Mouse (Mus musculus) heart, embryonic 12.5 days (tissue): Measurements from ENCODE around the gene Cycs. TPM values are rescaled to one million over a fixed set of nuclear protein-coding genes. Genes with fewer than 3 reads are reported as not detected.

Source experiments
- ATAC-seq: fragments of 200-750 bp; cut with Nextera tagmentation; 2 replicates; pipeline ENCODE4 v1.8.0; 2017; ENCODE audit warnings: moderate TSS enrichment, moderate library complexity; ENCODE audit not compliant: insufficient number of reproducible peaks, low FRiP score
- H3K27ac ChIP-seq: fragments of 300-500 bp; sonication (generic); 2 replicates; pipeline ENCODE4 v1.5.1; 2016; ENCODE audit warnings: mild to moderate bottlenecking, moderate library complexity; ENCODE audit not compliant: poor library complexity, severe bottlenecking
- H3K27me3 ChIP-seq: fragments of 300-500 bp; sonication (generic); replicated peaks from 2 replicates; pipeline ENCODE4 v1.6.1; 2016; ENCODE audit warnings: mild to moderate bottlenecking, moderate library complexity
- H3K36me3 ChIP-seq: fragments of 300-500 bp; sonication (generic); 2 replicates; pipeline ENCODE4 v1.6.1; 2016; ENCODE audit warnings: mild to moderate bottlenecking, moderate library complexity
- H3K4me1 ChIP-seq: fragments of 300-500 bp; sonication (generic); replicated peaks from 2 replicates; pipeline ENCODE4 v1.6.1; 2016; ENCODE audit warnings: mild to moderate bottlenecking
- H3K4me2 ChIP-seq: fragments of 300-500 bp; sonication (generic); 2 replicates; pipeline ENCODE4 v1.6.1; 2016; ENCODE audit warnings: mild to moderate bottlenecking, moderate library complexity
- H3K4me3 ChIP-seq: fragments of 300-500 bp; sonication (generic); 2 replicates; pipeline ENCODE4 v1.5.1; 2016; ENCODE audit warnings: mild to moderate bottlenecking
- H3K9ac ChIP-seq: fragments of 300-500 bp; sonication (generic); 2 replicates; pipeline ENCODE4 v1.6.1; 2016; ENCODE audit warnings: mild to moderate bottlenecking, moderate library complexity
- H3K9me3 ChIP-seq: fragments of 300-500 bp; sonication (generic); replicated peaks from 2 replicates; pipeline ENCODE4 v1.6.1; 2016; ENCODE audit warnings: mild to moderate bottlenecking, moderate library complexity
- WGBS: fragments of 180-500 bp; shearing (Covaris S2); methylation state at CpG from one replicate; pipeline ENCODE4 v1.1.7; 2016; 5-methylcytosine and 5-hydroxymethylcytosine counted together
- polyA plus RNA-seq: library from polyadenylated mRNA; unstranded; fragments of >200 nt; fragmentation: Nextera tagmentation; extraction: Ambion mirVana; gene quantifications from 2 replicates; pipeline ENCODE4 v1.2.1, GENCODE M21; 2016

The Cycs gene
- 176 and 183 TPM in 2 replicates for polyA plus RNA-seq

DNA sequence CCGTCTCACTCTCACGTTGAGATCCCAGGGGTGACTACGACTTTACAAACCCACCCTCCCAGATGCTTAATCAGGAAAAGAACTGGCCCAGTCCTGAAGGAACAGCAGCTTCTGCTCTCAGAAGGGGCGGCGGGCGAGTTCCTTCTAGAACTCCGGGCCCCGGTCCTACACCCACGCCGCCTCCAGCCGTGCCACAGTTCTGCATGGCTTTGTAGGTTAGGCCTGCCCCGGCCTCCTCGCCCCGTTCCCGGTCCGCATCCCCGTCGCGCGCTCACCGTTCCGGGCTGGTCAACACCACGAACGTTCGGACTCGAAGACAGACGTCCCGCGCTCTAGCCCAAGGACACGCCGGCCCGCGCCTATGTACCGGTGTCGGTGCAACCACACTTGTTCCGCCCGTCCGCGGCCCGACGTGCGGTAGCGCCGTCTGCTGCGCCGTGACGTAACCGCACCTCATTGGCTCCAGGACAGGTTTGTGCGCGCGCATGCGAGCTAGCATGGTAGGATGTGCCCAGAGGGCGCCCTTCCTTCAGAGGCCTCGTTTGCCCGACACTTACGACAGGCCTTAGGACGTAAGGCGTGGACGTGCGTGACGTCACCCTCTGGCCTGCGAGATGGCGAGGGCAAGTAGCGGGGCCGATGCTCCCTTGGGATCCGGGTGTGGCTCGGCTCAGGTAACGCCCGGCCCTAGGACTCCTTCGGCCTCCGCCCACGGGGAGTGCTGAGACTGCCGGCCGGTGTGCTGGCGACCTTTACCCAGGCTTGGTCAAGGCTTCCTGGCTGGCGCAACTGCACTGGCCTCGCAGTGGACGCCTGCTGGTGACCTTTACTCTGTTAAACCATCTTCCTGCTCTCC lies at the start of gene Cycs:
TSS of gene Cycs (minus strand) at position 398 of the 856 bp plus-strand sequence.
- Histone ChIP-seq H3K9me3 (no peaks in the 10 kb centered on the region), H3K36me3 (peaks cover 22% of the 10 kb centered on the region)
- under 1% methylated on average over 78 of the region's 78 CpGs for WGBS

DNA sequence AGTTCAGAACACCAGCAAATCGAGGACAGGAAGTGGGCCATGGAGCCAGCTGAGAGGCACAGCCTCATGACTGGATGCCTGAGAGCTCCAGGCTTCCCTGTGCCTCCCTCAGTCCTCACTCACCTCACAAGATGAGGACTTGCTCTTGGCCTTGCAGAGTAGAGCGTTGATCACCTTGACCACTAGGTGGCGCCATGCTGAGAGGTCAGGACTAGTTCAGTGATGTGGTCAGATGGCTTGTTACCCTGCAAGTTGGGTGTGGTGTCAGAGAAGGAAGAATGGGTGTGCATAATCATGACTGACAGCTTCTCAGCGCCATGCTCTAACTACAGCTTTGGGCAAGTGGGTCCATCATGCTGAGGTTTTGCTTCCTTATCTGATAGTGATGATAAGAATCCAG lies 35.3 kb upstream of the Cycs start:
- Histone ChIP-seq H3K27me3 (peaks cover 4% of the 10 kb centered on the region; the same call in 1 of the 2 replicates), H3K9ac (no peak overlapping the region), H3K36me3 (no peaks in the 10 kb centered on the region), H3K4me2 (no peak overlapping the region), H3K27ac (no peak overlapping the region), H3K9me3 (no peaks in the 10 kb centered on the region), H3K4me1 (peaks cover 18% of the 10 kb centered on the region), H3K4me3 (no peak overlapping the region)
- 27% methylated on average over 4 of the region's 4 CpGs for WGBS
- ATAC-seq = no peak

More for the DNA sequence above, at the start of gene Cycs:
- Histone ChIP-seq H3K4me3 (peak within 1 kb of the TSS; percentile 91), H3K4me1 (peaks cover 6% of the 10 kb centered on the region; the same call in 1 of the 2 replicates), H3K27me3 (no peaks in the 10 kb centered on the region), H3K4me2 (peak within 1 kb of the TSS; percentile 75), H3K9ac (peak within 1 kb of the TSS; percentile 93), H3K27ac (peak within 1 kb of the TSS; percentile 89)
- peak; percentile 99 for ATAC-seq

DNA sequence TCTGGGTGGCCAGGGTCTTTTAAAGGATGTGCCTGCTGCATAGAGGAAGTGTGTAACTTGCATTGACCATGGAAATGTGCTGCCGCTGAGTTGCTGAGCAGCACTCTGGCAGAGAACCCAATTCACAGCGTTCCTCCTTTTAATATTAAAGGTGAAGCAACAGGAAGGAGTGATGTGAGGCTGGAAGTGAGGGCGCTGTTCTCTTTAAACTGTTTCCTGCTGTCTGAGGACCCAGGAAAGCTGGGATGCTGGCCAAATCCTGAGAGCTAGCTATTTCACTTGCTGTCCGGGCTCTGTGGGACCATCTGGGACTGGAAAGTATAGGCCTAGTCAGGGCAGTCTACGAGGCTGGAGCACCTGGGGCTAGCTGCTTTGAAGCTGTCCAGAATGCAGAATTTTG lies 32.2 kb upstream of the Cycs start:
- Histone ChIP-seq H3K4me3 (no peak overlapping the region), H3K36me3 (0 out of 2 replicates have a peak, but pooled peaks cover 5% of the 10 kb centered on the region), H3K27ac (no peak overlapping the region), H3K4me1 (peaks cover 18% of the 10 kb centered on the region), H3K9me3 (no peaks in the 10 kb centered on the region), H3K4me2 (no peak overlapping the region), H3K9ac (no peak overlapping the region), H3K27me3 (no peaks in the 10 kb centered on the region; the same call in 1 of the 2 replicates)
- no peak for ATAC-seq
- WGBS = 54% methylated on average over 5 of the region's 5 CpGs

DNA sequence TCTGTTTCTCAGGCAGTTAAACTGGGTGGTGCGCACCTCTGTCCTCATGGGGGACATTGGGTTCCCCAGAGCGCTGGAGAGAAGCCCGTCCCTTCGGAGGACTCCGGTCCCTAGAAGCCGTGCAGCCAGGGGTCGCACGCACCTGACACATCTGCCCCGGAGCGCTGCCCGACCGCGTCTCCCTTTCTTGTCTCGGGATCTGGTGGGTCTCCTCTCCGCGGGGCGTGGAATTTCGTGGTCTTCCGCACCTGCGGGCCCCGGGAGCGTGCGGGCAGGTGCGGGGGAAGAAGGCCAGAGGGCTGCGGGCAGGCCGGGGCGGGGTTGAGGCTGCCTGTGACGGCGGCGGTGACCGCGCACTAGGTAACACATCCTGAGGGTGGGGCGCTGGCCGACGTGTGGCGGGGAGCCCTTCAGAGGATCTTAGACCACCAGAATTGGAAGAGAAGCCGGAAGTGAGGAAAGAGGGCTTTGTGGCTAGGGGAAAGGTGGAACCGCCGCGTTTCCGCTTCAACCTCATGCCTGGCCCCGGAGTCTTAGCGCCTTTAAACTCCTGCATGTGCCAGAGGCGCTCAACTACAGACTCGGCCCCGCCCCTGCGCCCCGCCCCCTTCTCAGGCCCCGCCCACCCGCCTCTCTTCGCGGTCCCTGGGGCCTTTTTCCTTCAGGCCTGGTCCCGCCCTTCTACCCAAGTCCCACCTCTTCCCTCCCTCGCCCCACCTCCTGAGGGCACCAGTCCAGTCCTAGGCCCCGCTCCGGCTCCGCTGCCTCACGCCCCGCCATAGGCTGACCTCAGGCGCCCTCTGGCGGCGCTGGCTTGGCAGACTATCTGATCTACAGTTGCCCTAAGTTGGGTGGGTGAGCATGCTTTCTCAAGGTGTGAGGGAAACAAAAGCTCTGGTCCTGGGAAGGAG lies 30.2 kb upstream of the Cycs start, which contains the start of gene 4921507P07Rik:
TSS of gene 4921507P07Rik (minus strand) at position 332 of the 911 bp plus-strand sequence.
- Histone ChIP-seq H3K27me3 (no peaks in the 10 kb centered on the region; the same call in 1 of the 2 replicates), H3K9me3 (no peaks in the 10 kb centered on the region), H3K4me2 (peak within 1 kb of the TSS; percentile 99), H3K4me3 (peak within 1 kb of the TSS; percentile 65), H3K9ac (peak within 1 kb of the TSS; percentile 82), H3K4me1 (peaks cover 18% of the 10 kb centered on the region), H3K36me3 (0 out of 2 replicates have a peak, but pooled peaks cover 5% of the 10 kb centered on the region), H3K27ac (no peak within 1 kb of the TSS)
- ATAC-seq = peak; percentile 97
- under 1% methylated on average over 62 of the region's 62 CpGs for WGBS

DNA sequence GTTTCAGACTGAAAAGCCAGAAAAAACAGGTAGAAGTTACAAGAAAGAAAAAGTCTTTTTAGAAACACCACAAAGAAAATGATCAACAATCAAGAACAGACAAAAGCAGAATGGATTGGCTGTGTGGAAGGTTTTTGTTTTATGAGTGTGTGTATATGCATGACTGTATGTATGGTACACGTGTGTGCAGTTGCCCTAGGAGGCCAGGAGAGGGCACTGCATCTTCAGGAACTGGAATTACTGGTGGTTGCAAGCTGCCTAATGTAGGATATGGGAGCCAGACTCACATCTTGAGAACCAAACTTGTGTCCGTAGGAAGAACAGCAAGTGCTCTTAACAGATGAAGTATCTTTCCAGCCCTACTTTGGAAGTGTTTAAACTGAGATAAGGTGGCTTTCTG lies 28.0 kb upstream of the Cycs start:
- Histone ChIP-seq H3K9ac (no peak overlapping the region), H3K9me3 (no peaks in the 10 kb centered on the region), H3K36me3 (0 out of 2 replicates have a peak, but pooled peaks cover 5% of the 10 kb centered on the region), H3K4me2 (no peak overlapping the region), H3K4me3 (no peak overlapping the region), H3K27ac (no peak overlapping the region), H3K27me3 (no peaks in the 10 kb centered on the region; the same call in 1 of the 2 replicates), H3K4me1 (peaks cover 18% of the 10 kb centered on the region)
- WGBS = 70% methylated on average over 2 of the region's 2 CpGs
- no peak for ATAC-seq

DNA sequence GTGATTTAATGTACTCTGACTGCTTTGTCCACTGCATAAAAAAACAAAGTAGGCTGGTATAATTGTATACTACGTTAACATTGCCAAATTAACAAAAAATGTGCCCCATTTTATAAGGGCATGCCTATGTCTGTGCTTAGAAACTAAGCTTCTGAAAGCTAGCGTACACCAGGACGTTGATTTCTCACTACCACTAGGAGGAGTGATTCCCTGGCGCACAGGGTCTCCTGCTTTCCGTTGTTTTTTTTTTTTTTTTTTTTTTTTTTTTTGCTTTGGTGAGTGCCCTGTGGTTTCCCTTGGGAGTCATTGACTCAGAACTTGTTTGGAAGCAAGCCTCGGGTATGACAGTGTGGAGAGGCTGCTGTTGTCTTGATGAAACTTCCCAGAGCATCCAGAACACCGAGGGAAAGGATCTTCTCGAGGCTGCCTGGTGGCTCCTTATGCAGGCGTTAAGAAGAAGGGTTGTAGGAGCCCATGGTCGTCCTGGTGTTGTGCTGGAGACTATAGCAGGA lies 27.1 kb upstream of the Cycs start:
- Histone ChIP-seq H3K4me3 (no peak overlapping the region), H3K36me3 (0 out of 2 replicates have a peak, but pooled peaks cover 5% of the 10 kb centered on the region), H3K9me3 (no peaks in the 10 kb centered on the region), H3K9ac (no peak overlapping the region), H3K27ac (no peak overlapping the region), H3K4me1 (peaks cover 13% of the 10 kb centered on the region), H3K27me3 (no peaks in the 10 kb centered on the region; the same call in 1 of the 2 replicates), H3K4me2 (no peak overlapping the region)
- 61% methylated on average over 10 of the region's 10 CpGs for WGBS
- ATAC-seq = no peak

DNA sequence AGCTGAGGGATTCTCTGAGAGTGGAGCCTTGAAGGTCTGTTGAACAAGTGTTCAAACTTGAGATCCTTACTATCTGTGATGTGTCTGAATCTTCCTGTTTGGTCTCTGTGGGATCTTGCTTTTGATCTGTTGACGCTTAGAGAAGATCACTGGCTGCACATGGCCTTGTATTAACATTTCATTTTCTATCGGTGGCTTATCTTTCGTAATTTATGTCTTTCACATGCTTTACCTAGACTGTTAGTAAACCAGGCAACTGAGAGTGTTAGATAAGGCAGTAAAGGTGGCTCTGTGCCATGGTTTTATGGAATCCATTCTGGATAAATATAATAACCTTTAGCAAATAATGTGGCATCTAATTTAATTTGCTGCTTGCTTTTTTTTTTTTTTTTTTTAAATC lies 23.9 kb upstream of the Cycs start:
- Histone ChIP-seq H3K27me3 (no peaks in the 10 kb centered on the region; the same call in 1 of the 2 replicates), H3K4me1 (peaks cover 11% of the 10 kb centered on the region), H3K9me3 (no peaks in the 10 kb centered on the region), H3K27ac (no peak overlapping the region), H3K4me3 (no peak overlapping the region), H3K4me2 (no peak overlapping the region), H3K9ac (no peak overlapping the region), H3K36me3 (0 out of 2 replicates have a peak, but pooled peaks cover 5% of the 10 kb centered on the region)
- ATAC-seq = no peak
- 78% methylated on average over 3 of the region's 3 CpGs for WGBS

DNA sequence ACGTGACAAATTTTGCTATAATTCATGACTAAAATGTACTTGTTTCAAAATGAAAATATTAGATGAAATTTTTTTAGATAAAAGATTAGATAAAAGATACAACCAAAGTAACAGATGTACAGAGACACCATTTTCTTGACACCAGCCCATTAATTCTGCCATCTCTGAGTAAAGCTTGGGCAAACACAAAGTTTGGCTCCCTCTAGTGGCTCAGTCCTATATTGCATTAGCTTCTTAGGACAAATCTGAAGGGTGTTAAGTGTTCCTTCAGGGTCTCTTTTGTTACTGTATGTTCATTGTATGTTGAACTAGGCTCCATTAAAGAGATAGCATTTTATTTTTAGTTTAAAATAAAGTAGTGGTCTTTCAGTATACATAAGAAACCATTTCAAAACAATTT lies 21.9 kb upstream of the Cycs start:
- no peak overlapping the region for H3K4me3 ChIP-seq
- H3K4me2 ChIP-seq = no peak overlapping the region
- no peak overlapping the region for H3K27ac ChIP-seq
- H3K4me1 ChIP-seq = peaks cover 15% of the 10 kb centered on the region
- no peak overlapping the region for H3K9ac ChIP-seq
- no peaks in the 10 kb centered on the region for H3K9me3 ChIP-seq
- WGBS = 90% methylated on average over 1 of the region's 1 CpGs
- ATAC-seq = no peak
- H3K36me3 ChIP-seq = no peaks in the 10 kb centered on the region
- no peaks in the 10 kb centered on the region for H3K27me3 ChIP-seq

DNA sequence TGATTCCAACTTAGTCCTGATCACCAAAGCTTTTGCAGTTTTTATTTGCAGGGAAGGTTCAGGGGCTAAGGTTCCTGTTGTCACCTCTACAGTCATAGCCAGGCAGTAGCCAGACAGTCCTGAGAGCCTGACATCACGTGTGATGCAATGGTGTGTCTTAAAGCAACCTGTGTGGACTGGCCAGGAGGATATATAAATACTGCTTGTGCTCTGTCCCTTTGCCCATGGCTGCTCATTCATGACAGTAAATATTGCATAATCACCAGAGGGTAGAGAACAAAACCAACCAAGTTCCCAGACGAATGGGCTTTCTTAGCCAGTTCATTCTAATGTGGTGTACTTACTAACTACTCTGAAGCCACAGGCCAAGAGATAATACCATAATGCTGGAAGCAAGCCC lies 21.1 kb upstream of the Cycs start:
- Histone ChIP-seq H3K27me3 (no peaks in the 10 kb centered on the region), H3K9ac (no peak overlapping the region), H3K4me1 (peaks cover 15% of the 10 kb centered on the region), H3K9me3 (no peaks in the 10 kb centered on the region), H3K4me2 (no peak overlapping the region), H3K36me3 (no peaks in the 10 kb centered on the region), H3K27ac (no peak overlapping the region), H3K4me3 (no peak overlapping the region)
- WGBS = 77% methylated on average over 2 of the region's 2 CpGs
- no peak for ATAC-seq

DNA sequence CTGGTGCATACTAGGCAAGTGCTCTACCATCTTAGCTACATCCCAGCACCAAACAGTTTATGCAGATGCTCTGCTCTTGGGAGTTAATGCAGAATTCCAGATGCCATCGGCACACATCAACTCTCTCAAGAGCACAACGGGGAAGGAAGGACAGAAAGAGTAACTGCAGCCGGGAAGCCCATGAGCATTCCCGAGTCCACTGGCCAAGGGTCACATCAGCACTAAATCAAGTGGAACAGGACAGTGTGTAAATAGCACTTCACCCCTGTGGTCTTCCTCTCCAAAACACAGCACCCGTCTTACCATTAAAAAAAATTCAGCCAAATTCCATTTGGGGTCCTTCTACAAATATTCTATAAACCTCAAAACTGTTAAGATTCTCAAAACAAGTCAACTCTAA lies 20.0 kb upstream of the Cycs start:
- Histone ChIP-seq H3K36me3 (no peaks in the 10 kb centered on the region), H3K9me3 (0 out of 2 replicates have a peak, but pooled peaks cover under 1% of the 10 kb centered on the region), H3K27me3 (no peaks in the 10 kb centered on the region), H3K9ac (no peak overlapping the region), H3K4me2 (no peak overlapping the region), H3K4me3 (no peak overlapping the region), H3K27ac (no peak overlapping the region), H3K4me1 (peaks cover 15% of the 10 kb centered on the region)
- 56% methylated on average over 5 of the region's 5 CpGs for WGBS
- no peak for ATAC-seq
